Mouse (Mus musculus): ENCODE measurements around the gene Cdc37. TPM values are rescaled to one million over a fixed set of nuclear protein-coding genes. Genes with fewer than 3 reads are reported as not detected.

Gene Cdc37
- polyA plus RNA-seq, 1 experiment from 2014 or later = 297 TPM

- Histone ChIP-seq H3K27me3 (ENCODE audit: control insufficient read depth, insufficient read depth, low read length) (no peaks in the 10 kb centered on the region), H3K36me3 (ENCODE audit: control insufficient read depth, insufficient read depth, low read length) (no peaks in the 10 kb centered on the region), H3K4me1 (ENCODE audit: control insufficient read depth, insufficient read depth, low read length) (no peaks in the 10 kb centered on the region; the same call in 1 of the 2 replicates), H3K27ac (ENCODE audit: low read depth, low read length) (no peak overlapping the region), H3K4me2 (no peak overlapping the region), H3K4me3 (ENCODE audit: low read depth, low read length) (no peak overlapping the region), H3K9ac (ENCODE audit: low read length) (no peak overlapping the region), H3K9me3 (ENCODE audit: control insufficient read depth, low read length) (no peaks in the 10 kb centered on the region)
- ATAC-seq (ENCODE audit: low FRiP score) (no peak), DNase-seq (ENCODE audit: low spot score, missing footprints) (peak; percentile 78)
- WGBS = 45% methylated on average over 7 of the region's 7 CpGs
These were observed 40.1 kb upstream of the Cdc37 start for GRCm38 (mm10) chr9:21189905-21190304.

DNA sequence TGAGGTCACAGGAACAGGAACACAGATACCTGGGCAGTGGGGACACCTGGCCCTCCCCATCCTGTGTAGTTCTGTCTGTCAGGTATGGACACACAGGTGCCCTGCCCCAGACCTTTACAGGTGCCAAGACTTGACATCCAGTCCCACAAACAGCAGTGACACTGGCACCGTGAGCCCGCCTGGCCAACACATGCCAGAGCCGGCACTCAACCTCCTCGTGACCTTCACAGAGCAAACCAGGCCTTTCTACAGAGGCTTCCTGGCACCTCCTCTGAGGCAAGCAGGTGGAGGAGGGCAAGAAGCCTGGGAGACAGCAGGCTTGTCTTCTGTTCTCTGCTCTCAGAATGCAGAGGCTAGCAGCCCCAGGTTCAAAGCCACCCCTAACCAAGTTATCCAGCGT is 35.7 kb upstream of the Cdc37 start:
- H3K4me2 ChIP-seq = no peak overlapping the region
- H3K4me3 ChIP-seq (ENCODE audit: low read depth, low read length) = no peak overlapping the region
- H3K27ac ChIP-seq (ENCODE audit: low read depth, low read length) = no peak overlapping the region
- H3K9ac ChIP-seq (ENCODE audit: low read length) = no peak overlapping the region
- DNase-seq (ENCODE audit: low spot score, missing footprints) (peak; percentile 57), ATAC-seq (ENCODE audit: low FRiP score) (no peak)
- WGBS = 87% methylated on average over 5 of the region's 5 CpGs
- H3K27me3 ChIP-seq (ENCODE audit: control insufficient read depth, insufficient read depth, low read length) = peaks cover 20% of the 10 kb centered on the region
- no peaks in the 10 kb centered on the region for H3K9me3 ChIP-seq (ENCODE audit: control insufficient read depth, low read length)
- no peaks in the 10 kb centered on the region for H3K36me3 ChIP-seq (ENCODE audit: control insufficient read depth, insufficient read depth, low read length)
- H3K4me1 ChIP-seq (ENCODE audit: control insufficient read depth, insufficient read depth, low read length) = no peaks in the 10 kb centered on the region; the same call in 1 of the 2 replicates

DNA sequence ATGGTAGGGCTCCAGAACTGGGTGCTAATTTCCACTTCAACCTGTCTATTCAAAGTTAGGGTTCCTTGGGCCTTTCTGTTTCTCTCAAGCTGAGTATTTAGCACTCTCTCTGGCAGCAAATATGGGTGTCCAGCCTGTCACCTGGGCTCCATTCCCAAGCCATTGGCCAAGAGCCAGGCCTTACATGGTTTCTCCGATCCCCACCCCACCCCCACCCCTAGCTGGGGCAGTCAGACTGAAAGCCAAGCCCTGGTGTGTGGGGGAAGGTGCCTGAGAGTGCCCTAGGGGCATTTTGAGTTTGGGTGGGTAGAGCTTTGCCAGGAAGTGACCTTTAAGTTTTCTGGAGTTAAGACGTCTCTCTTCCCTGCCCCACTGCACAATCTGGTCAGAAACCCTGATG is 35.0 kb upstream of the Cdc37 start:
- H3K36me3 ChIP-seq (ENCODE audit: control insufficient read depth, insufficient read depth, low read length) = no peaks in the 10 kb centered on the region
- H3K4me1 ChIP-seq (ENCODE audit: control insufficient read depth, insufficient read depth, low read length) = no peaks in the 10 kb centered on the region
- H3K9me3 ChIP-seq (ENCODE audit: control insufficient read depth, low read length) = no peaks in the 10 kb centered on the region
- no peak for ATAC-seq (ENCODE audit: low FRiP score)
- DNase-seq (ENCODE audit: low spot score, missing footprints) = no peak
- H3K4me2 ChIP-seq = no peak overlapping the region
- no peak overlapping the region for H3K27ac ChIP-seq (ENCODE audit: low read depth, low read length)
- WGBS = 43% methylated on average over 2 of the region's 2 CpGs
- H3K4me3 ChIP-seq (ENCODE audit: low read depth, low read length) = no peak overlapping the region
- H3K9ac ChIP-seq (ENCODE audit: low read length) = no peak overlapping the region
- H3K27me3 ChIP-seq (ENCODE audit: control insufficient read depth, insufficient read depth, low read length) = peaks cover 20% of the 10 kb centered on the region

- H3K9ac ChIP-seq (ENCODE audit: low read length) = no peak overlapping the region
- H3K4me1 ChIP-seq (ENCODE audit: control insufficient read depth, insufficient read depth, low read length) = no peaks in the 10 kb centered on the region
- H3K27me3 ChIP-seq (ENCODE audit: control insufficient read depth, insufficient read depth, low read length) = peaks cover 20% of the 10 kb centered on the region
- no peaks in the 10 kb centered on the region for H3K36me3 ChIP-seq (ENCODE audit: control insufficient read depth, insufficient read depth, low read length)
- H3K27ac ChIP-seq (ENCODE audit: low read depth, low read length) = no peak overlapping the region
- 9% methylated on average over 34 of the region's 34 CpGs for WGBS
- DNase-seq (ENCODE audit: low spot score, missing footprints) (no peak), ATAC-seq (ENCODE audit: low FRiP score) (no peak)
- H3K4me3 ChIP-seq (ENCODE audit: low read depth, low read length) = no peak overlapping the region
- H3K4me2 ChIP-seq = peak overlapping the region; percentile 22; the same call in 1 of the 2 replicates
- H3K9me3 ChIP-seq (ENCODE audit: control insufficient read depth, low read length) = no peaks in the 10 kb centered on the region
These were observed 34.2 kb upstream of the Cdc37 start for GRCm38 (mm10) chr9:21183905-21184413.

DNA sequence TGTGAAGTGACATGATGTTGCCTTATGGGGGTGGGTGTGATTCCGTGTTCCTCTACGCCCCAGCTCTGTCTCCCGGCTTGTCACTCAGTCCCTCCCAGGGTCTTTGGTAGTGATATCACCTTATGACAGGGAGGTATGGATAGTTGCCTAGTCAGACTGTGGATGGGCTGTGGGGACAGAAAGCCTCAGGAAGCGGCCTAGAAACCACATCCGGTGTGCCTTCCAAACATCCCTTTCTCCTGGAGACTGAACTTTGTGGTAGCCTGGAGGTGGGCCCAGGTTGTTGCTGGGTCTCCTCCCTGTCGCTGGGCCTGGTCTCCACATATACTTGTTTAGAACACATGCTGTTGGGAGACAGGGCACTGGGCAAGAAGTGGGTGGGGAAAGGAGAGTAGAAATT is 33.6 kb upstream of the Cdc37 start:
- no peak overlapping the region for H3K9ac ChIP-seq (ENCODE audit: low read length)
- no peaks in the 10 kb centered on the region for H3K36me3 ChIP-seq (ENCODE audit: control insufficient read depth, insufficient read depth, low read length)
- no peak for DNase-seq (ENCODE audit: low spot score, missing footprints)
- H3K9me3 ChIP-seq (ENCODE audit: control insufficient read depth, low read length) = no peaks in the 10 kb centered on the region
- H3K4me1 ChIP-seq (ENCODE audit: control insufficient read depth, insufficient read depth, low read length) = no peaks in the 10 kb centered on the region
- WGBS = 79% methylated on average over 6 of the region's 6 CpGs
- H3K4me3 ChIP-seq (ENCODE audit: low read depth, low read length) = no peak overlapping the region
- H3K27me3 ChIP-seq (ENCODE audit: control insufficient read depth, insufficient read depth, low read length) = peaks cover 20% of the 10 kb centered on the region
- no peak for ATAC-seq (ENCODE audit: low FRiP score)
- no peak overlapping the region for H3K27ac ChIP-seq (ENCODE audit: low read depth, low read length)
- no peak overlapping the region for H3K4me2 ChIP-seq

DNA sequence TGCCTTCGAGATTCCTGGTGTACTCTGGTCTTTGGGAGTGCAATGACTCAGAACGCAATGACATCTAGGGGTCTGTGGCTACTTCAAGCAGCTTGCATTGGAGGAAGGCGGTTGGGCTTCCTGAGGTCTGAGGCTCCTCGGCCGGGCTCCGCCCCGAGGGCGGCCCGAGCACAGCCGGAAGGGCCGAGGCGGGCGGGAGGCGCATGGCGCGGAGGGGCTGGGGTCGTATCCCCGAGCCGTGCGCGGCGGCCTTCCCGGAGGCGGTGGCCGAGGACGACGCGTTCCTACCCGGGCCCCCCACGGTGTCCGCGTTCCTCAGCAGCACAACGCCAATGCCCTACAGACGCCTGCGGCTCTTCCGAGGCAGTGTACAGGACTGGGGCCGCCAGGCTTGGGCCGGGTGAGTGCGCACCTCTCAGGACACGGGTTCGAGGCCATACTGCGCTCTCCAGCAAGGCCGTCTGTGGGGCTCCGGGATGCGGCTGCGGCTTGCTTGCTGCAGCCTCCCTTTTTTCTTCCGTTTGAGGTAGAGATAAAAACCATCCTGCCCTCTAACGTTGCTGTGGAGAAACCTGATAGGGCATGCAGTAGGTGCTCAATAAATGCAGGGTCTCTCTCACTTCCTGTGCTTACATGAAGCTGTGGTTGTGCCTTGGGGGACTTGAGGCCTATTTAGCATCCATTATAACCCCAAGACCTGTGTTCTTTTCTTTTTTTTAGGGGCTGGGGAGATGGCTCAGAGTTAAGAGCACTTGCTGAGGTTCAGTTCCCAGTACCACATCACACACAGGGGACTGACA is 31.8 kb upstream of the Cdc37 start:
- no peaks in the 10 kb centered on the region for H3K4me1 ChIP-seq (ENCODE audit: control insufficient read depth, insufficient read depth, low read length)
- WGBS = 7% methylated on average over 47 of the region's 48 CpGs
- H3K4me3 ChIP-seq (ENCODE audit: low read depth, low read length) = peak overlapping the region; percentile 13; the same call in 1 of the 2 replicates
- no peaks in the 10 kb centered on the region for H3K9me3 ChIP-seq (ENCODE audit: control insufficient read depth, low read length)
- ATAC-seq (ENCODE audit: low FRiP score) (no peak), DNase-seq (ENCODE audit: low spot score, missing footprints) (peak; percentile 85)
- no peak overlapping the region for H3K27ac ChIP-seq (ENCODE audit: low read depth, low read length)
- peak overlapping the region; percentile 19 for H3K4me2 ChIP-seq
- H3K36me3 ChIP-seq (ENCODE audit: control insufficient read depth, insufficient read depth, low read length) = no peaks in the 10 kb centered on the region
- H3K27me3 ChIP-seq (ENCODE audit: control insufficient read depth, insufficient read depth, low read length) = peaks cover 20% of the 10 kb centered on the region
- no peak overlapping the region for H3K9ac ChIP-seq (ENCODE audit: low read length)

DNA sequence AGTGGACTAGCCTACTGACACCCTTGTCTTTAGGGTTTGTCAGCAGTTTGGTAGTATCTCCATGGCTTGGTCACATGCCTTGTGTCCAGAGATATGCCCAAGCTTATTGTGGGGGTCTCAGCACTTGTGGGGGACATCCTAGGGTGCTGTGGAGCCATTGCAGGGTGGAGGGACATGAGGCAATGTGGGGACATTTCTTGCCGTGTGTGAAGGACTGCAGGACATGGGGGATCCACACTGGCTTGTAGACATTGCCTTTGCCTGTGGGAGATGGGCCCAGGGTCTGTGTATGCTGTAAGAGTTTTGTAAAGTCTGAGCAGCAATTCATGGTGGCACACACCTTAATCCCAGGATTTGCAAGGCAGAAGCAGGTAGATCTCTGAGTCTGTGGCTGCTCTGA is 31.1 kb upstream of the Cdc37 start:
- H3K4me3 ChIP-seq (ENCODE audit: low read depth, low read length) = no peak overlapping the region
- no peaks in the 10 kb centered on the region for H3K4me1 ChIP-seq (ENCODE audit: control insufficient read depth, insufficient read depth, low read length)
- WGBS = 77% methylated on average over 1 of the region's 1 CpGs
- no peak overlapping the region for H3K27ac ChIP-seq (ENCODE audit: low read depth, low read length)
- H3K9me3 ChIP-seq (ENCODE audit: control insufficient read depth, low read length) = no peaks in the 10 kb centered on the region
- no peak overlapping the region for H3K9ac ChIP-seq (ENCODE audit: low read length)
- DNase-seq (ENCODE audit: low spot score, missing footprints) = peak; percentile 51
- no peak for ATAC-seq (ENCODE audit: low FRiP score)
- H3K27me3 ChIP-seq (ENCODE audit: control insufficient read depth, insufficient read depth, low read length) = peaks cover 20% of the 10 kb centered on the region
- no peak overlapping the region for H3K4me2 ChIP-seq
- H3K36me3 ChIP-seq (ENCODE audit: control insufficient read depth, insufficient read depth, low read length) = no peaks in the 10 kb centered on the region

DNA sequence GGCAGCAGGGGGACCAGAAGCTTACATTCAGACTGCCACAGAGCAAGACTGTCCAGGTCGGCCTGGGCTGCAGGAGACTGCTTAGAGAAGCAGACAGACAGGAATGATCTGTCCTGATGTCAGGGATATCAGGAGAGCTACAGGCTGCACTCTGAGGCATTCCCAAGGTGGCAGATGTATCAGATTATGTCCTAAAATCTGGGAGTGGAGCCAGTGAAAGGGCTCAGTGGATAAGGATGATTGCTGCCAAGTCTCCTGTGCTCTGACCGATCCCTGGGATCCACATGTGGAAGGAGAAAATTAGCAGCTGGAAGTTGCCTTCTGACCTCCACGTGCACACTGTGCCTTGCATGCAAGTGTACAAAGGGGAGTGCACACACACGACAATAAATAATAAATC is 30.6 kb upstream of the Cdc37 start:
- Histone ChIP-seq H3K9ac (ENCODE audit: low read length) (no peak overlapping the region), H3K36me3 (ENCODE audit: control insufficient read depth, insufficient read depth, low read length) (no peaks in the 10 kb centered on the region), H3K4me2 (no peak overlapping the region), H3K27ac (ENCODE audit: low read depth, low read length) (no peak overlapping the region), H3K4me3 (ENCODE audit: low read depth, low read length) (no peak overlapping the region), H3K9me3 (ENCODE audit: control insufficient read depth, low read length) (no peaks in the 10 kb centered on the region), H3K27me3 (ENCODE audit: control insufficient read depth, insufficient read depth, low read length) (peaks cover 20% of the 10 kb centered on the region), H3K4me1 (ENCODE audit: control insufficient read depth, insufficient read depth, low read length) (no peaks in the 10 kb centered on the region)
- 70% methylated on average over 4 of the region's 4 CpGs for WGBS
- no peak for ATAC-seq (ENCODE audit: low FRiP score)
- DNase-seq (ENCODE audit: low spot score, missing footprints) = no peak

- no peak overlapping the region for H3K9ac ChIP-seq (ENCODE audit: low read length)
- H3K4me2 ChIP-seq = no peak overlapping the region
- H3K36me3 ChIP-seq (ENCODE audit: control insufficient read depth, insufficient read depth, low read length) = no peaks in the 10 kb centered on the region
- WGBS = 76% methylated on average over 6 of the region's 6 CpGs
- ATAC-seq (ENCODE audit: low FRiP score) (no peak), DNase-seq (ENCODE audit: low spot score, missing footprints) (no peak)
- no peak overlapping the region for H3K4me3 ChIP-seq (ENCODE audit: low read depth, low read length)
- peaks cover 2% of the 10 kb centered on the region; the same call in 1 of the 2 replicates for H3K27me3 ChIP-seq (ENCODE audit: control insufficient read depth, insufficient read depth, low read length)
- no peak overlapping the region for H3K27ac ChIP-seq (ENCODE audit: low read depth, low read length)
- no peaks in the 10 kb centered on the region for H3K9me3 ChIP-seq (ENCODE audit: control insufficient read depth, low read length)
- H3K4me1 ChIP-seq (ENCODE audit: control insufficient read depth, insufficient read depth, low read length) = peaks cover 3% of the 10 kb centered on the region; the same call in 1 of the 2 replicates
These were observed 22.6 kb upstream of the Cdc37 start for GRCm38 (mm10) chr9:21172364-21172763.

All from midbrain, embryonic 11.5 days (tissue).